Mouse (Mus musculus) liver, adult 2 months (tissue): ENCODE data around the gene Trio.

ENCODE experiments used
- CTCF ChIP-seq: fragments of 200-500 bp; IDR thresholded peaks from 2 replicates; pipeline ENCODE4 v1.5.1; 2011; ENCODE audit warnings: low read depth, low read length, control low read depth
- POLR2A ChIP-seq: fragments of 200-500 bp; IDR thresholded peaks from 2 replicates; pipeline ENCODE4 v1.6.1; 2011; ENCODE audit warnings: low read length, control low read depth; ENCODE audit not compliant: insufficient read depth; ENCODE audit errors: extremely low read depth

DNA sequence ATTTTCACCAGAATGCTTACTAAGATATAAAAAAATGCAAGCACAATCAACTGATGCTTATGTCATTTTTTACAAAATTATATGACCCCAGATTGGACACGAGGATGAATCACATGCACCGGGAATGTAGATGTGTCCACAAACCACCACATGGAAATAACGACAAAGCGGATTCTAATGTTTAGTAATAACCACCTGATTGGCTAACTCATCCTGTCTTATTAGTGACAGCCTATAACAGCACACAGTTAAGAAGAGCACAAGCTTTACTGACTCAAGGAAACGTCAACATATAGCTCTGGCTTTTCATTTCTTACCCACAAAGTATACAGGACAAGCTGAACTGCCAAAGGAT, 101.7 kb downstream of the Trio start:
- TF ChIP-seq CTCF (no peak), POLR2A (no peak)
